Comparison of ENCODE assay signal across 25 mouse cellular contexts in genomic region chr5:27184963-27185362, GRCm38 (mm10).
A peak's percentile ranks its signal among the peaks of the same experiment; 100 is the strongest.
DNase-seq lines count a peak whose midpoint lies in the region; ATAC-seq lines count a peak whose summit lies in the region.
"Had no signal": no experiment of that assay in that cellular context is flagged by ENCODE, and none has a peak within 500 bp of the region (broad histone marks: within the 10 kb centered on the region; RNA-seq: fewer than 3 reads in every experiment).

No protein-coding gene starts in this region.

- H3K27me3 ChIP-seq in heart, embryonic 10.5 days (ENCODE audit: insufficient read depth, poor library complexity, severe bottlenecking): no peaks in the 10 kb centered on the region
- H3K27me3 ChIP-seq in liver, embryonic 12.5 days (replicated peaks): no peaks in the 10 kb centered on the region
- H3K27me3 ChIP-seq: embryonic facial prominence, embryonic 13.5 days; embryonic facial prominence, embryonic 15.5 days; forebrain, embryonic 12.5 days had no signal

- ATAC-seq in granulocyte monocyte progenitor cell, adult 5-6 weeks (replicated peaks; ENCODE audit: poor library complexity, severe bottlenecking): peak; percentile 91
- peak; percentile 85 for ATAC-seq in megakaryocyte, adult 5-6 weeks (ENCODE audit: poor library complexity, severe bottlenecking)
- ATAC-seq in activated CD4-positive, CD25-positive, alpha-beta regulatory T cell, adult 4 months: no peak
- ATAC-seq in liver, embryonic 12.5 days: no peak
- ATAC-seq: forebrain, embryonic 14.5 days; forebrain, embryonic 16.5 days had no signal

- H3K4me1 ChIP-seq in heart, embryonic 10.5 days: no peaks in the 10 kb centered on the region
- H3K4me1 ChIP-seq in liver, embryonic 12.5 days: no peaks in the 10 kb centered on the region
- H3K4me1 ChIP-seq: embryonic facial prominence, embryonic 13.5 days; embryonic facial prominence, embryonic 15.5 days; forebrain, embryonic 10.5 days; forebrain, embryonic 12.5 days had no signal

- H3K9ac ChIP-seq in liver, embryonic 12.5 days: no peak overlapping the region
- H3K9ac ChIP-seq: embryonic facial prominence, embryonic 13.5 days; embryonic facial prominence, embryonic 15.5 days; forebrain, embryonic 12.5 days had no signal

- WGBS in heart, embryonic 10.5 days: 81% methylated on average over 4 of the region's 4 CpGs
- WGBS in liver, embryonic 12.5 days (ENCODE audit: insufficient replicate concordance): 67% methylated on average over 4 of the region's 4 CpGs

- no peak overlapping the region for H3K4me3 ChIP-seq in heart, embryonic 10.5 days
- H3K4me3 ChIP-seq in liver, embryonic 12.5 days: no peak overlapping the region
- H3K4me3 ChIP-seq: embryonic facial prominence, embryonic 13.5 days; embryonic facial prominence, embryonic 15.5 days; erythroblast, embryonic 14.5 days; forebrain, embryonic 10.5 days; forebrain, embryonic 12.5 days had no signal

- DNase-seq in heart, adult 9 months (ENCODE audit: low spot score in 2 of 2): peak; percentile 1 to 5
- DNase-seq in heart, embryonic 10.5 days (ENCODE audit: low spot score): no peak
- DNase-seq in skeletal muscle tissue, adult 2 months (ENCODE audit: low read depth, low spot score): peak; percentile 10
- no peak for DNase-seq in right cerebral cortex, postnatal 25 days
- DNase-seq: adrenal gland, adult 8-10 months; adrenal gland, postnatal 14 days; adrenal gland, postnatal 36 days; cerebellum, adult 11 months; cerebellum, adult 18-20 months; cerebellum, adult 8-10 months; cerebellum, adult 9-11 months; cerebellum, postnatal 14 days; cerebellum, postnatal 36 days; embryo, embryonic 11 days had no signal

- no peak overlapping the region for H3K27ac ChIP-seq in heart, embryonic 10.5 days
- no peak overlapping the region for H3K27ac ChIP-seq in liver, embryonic 12.5 days
- H3K27ac ChIP-seq: embryonic facial prominence, embryonic 13.5 days; embryonic facial prominence, embryonic 15.5 days; forebrain, embryonic 10.5 days; forebrain, embryonic 12.5 days had no signal

- no peaks in the 10 kb centered on the region for H3K36me3 ChIP-seq in heart, embryonic 10.5 days
- no peaks in the 10 kb centered on the region for H3K36me3 ChIP-seq in liver, embryonic 12.5 days
- H3K36me3 ChIP-seq: embryonic facial prominence, embryonic 13.5 days; embryonic facial prominence, embryonic 15.5 days; forebrain, embryonic 10.5 days; forebrain, embryonic 12.5 days had no signal

- H3K4me2 ChIP-seq in liver, embryonic 12.5 days: no peak overlapping the region
- H3K4me2 ChIP-seq: embryonic facial prominence, embryonic 13.5 days; embryonic facial prominence, embryonic 15.5 days; forebrain, embryonic 12.5 days had no signal

- no peaks in the 10 kb centered on the region for H3K9me3 ChIP-seq in heart, embryonic 10.5 days
- no peaks in the 10 kb centered on the region for H3K9me3 ChIP-seq in liver, embryonic 12.5 days (replicated peaks)
- H3K9me3 ChIP-seq: embryonic facial prominence, embryonic 13.5 days; embryonic facial prominence, embryonic 15.5 days; forebrain, embryonic 10.5 days; forebrain, embryonic 12.5 days had no signal

Comparison
In these comparisons a context has a peak if more than half of its experiments do, and no peak if none do; other contexts are left out.
1. DNase-seq: peak in heart, adult 9 months (2 of 2) and skeletal muscle tissue, adult 2 months (single experiment); none in heart, embryonic 10.5 days (single experiment) and right cerebral cortex, postnatal 25 days (single experiment).
2. ATAC-seq: peak in granulocyte monocyte progenitor cell, adult 5-6 weeks (single experiment) and megakaryocyte, adult 5-6 weeks (single experiment); none in activated CD4-positive, CD25-positive, alpha-beta regulatory T cell, adult 4 months (single experiment) and liver, embryonic 12.5 days (single experiment).